Mouse (Mus musculus) forebrain, embryonic 16.5 days (tissue): Measurements from ENCODE around the gene Bms1. TPM values are rescaled to one million over a fixed set of nuclear protein-coding genes. Genes with fewer than 3 reads are reported as not detected.

Source experiments
- ATAC-seq: fragments of 200-750 bp; cut with Nextera tagmentation; 2 replicates; pipeline ENCODE4 v1.8.0; 2017; ENCODE audit warnings: mild to moderate bottlenecking, moderate library complexity
- H3K27ac ChIP-seq: fragments of 300-500 bp; sonication (generic); 2 replicates; pipeline ENCODE4 v1.5.1; 2014; ENCODE audit warnings: low read length, control low read depth
- H3K27me3 ChIP-seq: fragments of 300-500 bp; sonication (generic); replicated peaks from 2 replicates; pipeline ENCODE4 v1.6.1; 2014; ENCODE audit warnings: low read length; ENCODE audit not compliant: control insufficient read depth, insufficient read depth
- H3K36me3 ChIP-seq: fragments of 300-500 bp; sonication (generic); 2 replicates; pipeline ENCODE4 v1.6.1; 2014; ENCODE audit not compliant: control insufficient read depth, insufficient read depth
- H3K4me1 ChIP-seq: fragments of 300-500 bp; sonication (generic); replicated peaks from 2 replicates; pipeline ENCODE4 v1.6.1; 2014; ENCODE audit warnings: low read length; ENCODE audit not compliant: control insufficient read depth, insufficient read depth
- H3K4me2 ChIP-seq: fragments of 300-500 bp; sonication (generic); 2 replicates; pipeline ENCODE4 v1.6.1; 2014; ENCODE audit warnings: mild to moderate bottlenecking, low read length, control low read depth
- H3K4me3 ChIP-seq: fragments of 300-500 bp; sonication (generic); replicated peaks from 2 replicates; pipeline ENCODE4 v1.5.1; 2014; ENCODE audit warnings: mild to moderate bottlenecking, low read length, control low read depth
- H3K9ac ChIP-seq: fragments of 300-500 bp; sonication (generic); replicated peaks from 2 replicates; pipeline ENCODE4 v1.6.1; 2014; ENCODE audit warnings: low read depth, low read length, control low read depth
- H3K9me3 ChIP-seq: fragments of 300-500 bp; sonication (generic); 2 replicates; pipeline ENCODE4 v1.6.1; 2016; ENCODE audit warnings: low read length; ENCODE audit not compliant: control insufficient read depth
- WGBS: fragments of 180-500 bp; shearing (Covaris S2); extraction: QIAGEN DNeasy Blood & Tissue Kit; methylation state at CpG from one replicate; pipeline ENCODE4 v1.1.7; 2014; 5-methylcytosine and 5-hydroxymethylcytosine counted together
- polyA plus RNA-seq: library from polyadenylated mRNA; unstranded; fragments of >200 nt; fragmentation: Nextera tagmentation; extraction: Ambion mirVana; gene quantifications from 2 replicates; pipeline ENCODE4 v1.2.1, GENCODE M21; 2015

Bms1 gene
- 30.5 and 30.6 TPM in 2 replicates for polyA plus RNA-seq

DNA sequence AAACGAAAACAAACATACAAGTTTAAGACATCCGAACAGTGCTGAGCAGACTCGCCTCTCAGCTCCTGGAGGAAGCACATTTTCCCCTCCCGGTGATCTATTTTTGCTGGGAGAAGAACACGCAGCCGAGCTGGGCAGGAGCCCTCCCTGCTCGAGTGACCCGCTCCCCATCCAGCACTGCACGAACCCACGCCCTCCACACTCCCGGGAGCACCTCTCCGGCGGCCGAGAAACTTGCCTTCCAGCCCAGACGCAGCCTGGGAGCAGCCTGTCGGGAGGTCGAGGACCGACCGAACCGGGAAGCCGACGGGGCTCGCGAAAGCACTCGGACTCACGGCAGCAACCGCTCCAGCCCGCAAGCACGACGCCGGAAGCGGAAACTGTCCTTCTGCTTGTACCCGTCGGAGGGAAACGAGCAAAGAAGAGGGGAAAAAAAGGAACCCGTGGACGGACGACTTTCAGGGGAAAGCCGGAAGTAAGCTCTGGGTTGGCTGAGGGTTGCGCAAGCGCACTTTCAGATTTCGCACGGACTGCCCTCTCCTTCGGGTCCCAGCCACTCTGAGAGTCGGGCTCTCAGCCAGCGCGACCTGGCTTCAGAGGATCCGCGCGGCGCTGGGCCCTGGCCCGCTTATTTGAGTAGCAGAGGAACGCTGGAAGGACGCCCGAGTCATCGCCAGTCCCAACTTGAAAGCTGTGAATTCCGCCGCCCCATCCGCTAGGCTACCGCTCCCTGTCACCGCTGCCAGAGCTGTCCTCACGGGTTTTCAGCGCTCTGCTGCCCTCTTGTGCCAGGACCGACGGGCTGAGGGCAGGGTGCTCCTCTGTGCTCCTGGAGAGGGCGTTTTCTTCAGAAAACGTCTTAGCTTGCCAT, at the start of gene Bms1:
Bms1 (minus strand) TSS at position 425 of the 871 bp plus-strand sequence.
- WGBS: under 1% methylated on average over 67 of the region's 67 CpGs
- ATAC-seq: peak; percentile 98
- H3K4me1 ChIP-seq: peaks cover 11% of the 10 kb centered on the region
- no peaks in the 10 kb centered on the region for H3K9me3 ChIP-seq
- H3K36me3 ChIP-seq: peaks cover 18% of the 10 kb centered on the region
- peak within 1 kb of the TSS; percentile 84 for H3K27ac ChIP-seq
- H3K4me2 ChIP-seq: peak within 1 kb of the TSS; percentile 64
- H3K27me3 ChIP-seq: no peaks in the 10 kb centered on the region
- H3K9ac ChIP-seq: peak within 1 kb of the TSS; percentile 72
- peak within 1 kb of the TSS; percentile 81 for H3K4me3 ChIP-seq

DNA sequence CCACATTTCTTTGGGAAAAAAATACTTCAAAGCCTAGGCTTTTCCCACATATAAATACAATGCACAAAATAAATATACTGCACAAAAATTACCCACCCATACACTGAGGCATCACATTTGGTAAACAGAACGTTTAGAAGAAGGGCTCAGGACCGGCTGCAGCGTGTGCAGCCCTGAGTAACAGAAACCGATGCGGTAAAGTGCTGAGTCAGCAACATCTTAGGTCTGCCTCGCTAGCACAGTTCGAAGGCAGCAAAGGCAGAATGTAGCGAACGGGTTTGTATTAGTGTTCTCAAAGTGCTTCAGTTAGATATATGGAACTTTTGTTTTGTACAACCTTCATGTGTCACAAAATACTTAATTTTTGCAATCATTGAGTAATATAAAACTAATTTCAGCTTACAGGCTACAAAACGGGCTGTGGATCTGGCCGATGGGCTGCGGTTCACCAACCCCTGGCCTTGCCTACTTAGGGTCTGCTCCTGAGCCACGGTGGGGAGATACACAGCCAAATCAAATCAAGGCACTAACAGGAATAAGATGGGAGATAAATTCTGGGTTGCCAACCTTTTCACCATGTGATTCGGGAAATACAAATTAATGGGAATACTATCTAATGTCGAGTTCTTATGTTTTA, 42.9 kb upstream of the Bms1 start:
- no peak for ATAC-seq
- 77% methylated on average over 15 of the region's 15 CpGs for WGBS
- no peak overlapping the region for H3K4me2 ChIP-seq
- H3K4me1 ChIP-seq: no peaks in the 10 kb centered on the region
- H3K27ac ChIP-seq: no peak overlapping the region
- no peaks in the 10 kb centered on the region for H3K9me3 ChIP-seq
- H3K36me3 ChIP-seq: peaks cover 18% of the 10 kb centered on the region
- H3K27me3 ChIP-seq: 0 out of 2 replicates have a peak, but pooled peaks cover 4% of the 10 kb centered on the region
- no peak overlapping the region for H3K4me3 ChIP-seq
- no peak overlapping the region for H3K9ac ChIP-seq

DNA sequence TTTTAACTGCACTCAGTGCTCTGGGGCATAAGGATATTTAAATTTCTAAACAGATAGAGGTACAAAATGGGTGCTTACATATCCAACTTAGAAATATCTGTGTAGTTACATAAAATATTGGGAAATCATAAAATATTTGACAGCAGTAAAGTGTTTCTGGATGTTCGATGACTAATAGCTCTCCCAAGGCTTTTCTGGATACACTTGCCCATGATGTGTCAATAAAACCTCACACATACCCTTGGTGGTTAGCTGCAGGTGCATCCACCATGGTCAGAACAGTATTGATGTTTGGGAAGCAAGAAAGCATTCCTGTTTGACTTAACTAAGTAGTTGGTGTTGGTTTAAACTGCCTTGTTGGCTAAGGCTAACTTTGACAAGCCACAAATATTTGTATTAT, 38.5 kb upstream of the Bms1 start:
- Histone ChIP-seq H3K27ac (no peak overlapping the region), H3K4me3 (no peak overlapping the region), H3K9me3 (no peaks in the 10 kb centered on the region), H3K9ac (no peak overlapping the region), H3K27me3 (0 out of 2 replicates have a peak, but pooled peaks cover 2% of the 10 kb centered on the region), H3K4me1 (peaks cover 16% of the 10 kb centered on the region), H3K36me3 (peaks cover 4% of the 10 kb centered on the region; the same call in 1 of the 2 replicates), H3K4me2 (no peak overlapping the region)
- ATAC-seq: no peak
- WGBS: 92% methylated on average over 1 of the region's 1 CpGs

DNA sequence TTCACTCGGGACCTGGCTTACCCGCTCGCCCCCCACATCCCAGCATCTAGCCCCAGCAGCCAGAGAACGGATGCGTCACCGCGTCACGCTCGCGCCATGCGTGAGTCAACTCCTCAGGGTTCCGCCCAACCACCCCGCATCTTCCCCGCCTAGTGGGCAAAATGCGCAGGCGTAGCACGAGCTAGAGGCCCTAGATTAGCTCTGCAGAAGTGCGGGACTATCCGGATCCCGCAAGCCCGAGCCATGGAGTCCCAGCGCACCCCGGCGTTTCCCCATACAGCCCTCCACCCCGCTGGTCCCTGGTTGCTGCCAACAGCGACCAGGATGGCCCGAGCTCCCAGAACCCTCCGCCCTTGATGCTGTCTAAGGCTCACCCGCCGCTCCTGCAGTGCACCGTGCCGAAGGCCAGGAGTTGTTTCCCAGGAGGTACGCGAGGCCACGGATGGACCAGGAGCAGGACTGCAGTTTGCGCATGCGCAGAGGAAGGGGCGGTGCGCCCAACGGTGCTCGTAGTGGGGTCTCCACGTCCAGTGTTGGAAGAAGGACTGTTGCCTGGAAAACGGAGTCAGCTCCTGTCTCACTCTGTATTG, 35.9 kb upstream of the Bms1 start, which contains the start of gene Zfp248:
Zfp248 (minus strand) TSS at position 487 of the 590 bp plus-strand sequence.
- Histone ChIP-seq H3K27ac (peak within 1 kb of the TSS; percentile 94), H3K4me2 (peak within 1 kb of the TSS; percentile 59), H3K9ac (peak within 1 kb of the TSS; percentile 69), H3K4me1 (peaks cover 19% of the 10 kb centered on the region), H3K9me3 (no peaks in the 10 kb centered on the region), H3K27me3 (0 out of 2 replicates have a peak, but pooled peaks cover 2% of the 10 kb centered on the region), H3K36me3 (no peaks in the 10 kb centered on the region), H3K4me3 (peak within 1 kb of the TSS; percentile 54)
- peak; percentile 99 for ATAC-seq
- under 1% methylated on average over 43 of the region's 43 CpGs for WGBS

DNA sequence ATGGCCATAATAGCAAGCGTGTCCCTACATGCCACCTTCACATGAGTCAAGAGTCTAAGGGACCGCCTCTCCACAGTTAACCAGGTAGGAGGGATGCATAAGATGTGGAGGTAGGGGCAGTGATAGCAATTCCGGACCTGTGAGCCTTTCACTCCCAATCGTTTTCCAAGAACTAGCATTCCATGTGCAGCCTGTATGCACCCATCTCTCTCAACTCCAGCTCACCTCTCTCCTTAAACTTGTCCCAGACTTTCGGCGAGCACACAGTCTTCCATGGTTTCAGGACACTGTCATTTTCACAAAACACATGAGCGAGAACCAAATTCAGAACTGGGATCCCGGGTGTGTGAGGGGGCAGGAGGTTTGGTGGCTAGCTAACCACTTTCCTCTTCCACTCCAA, 35.2 kb upstream of the Bms1 start:
- Histone ChIP-seq H3K9ac (peak overlapping the region; percentile 69), H3K9me3 (no peaks in the 10 kb centered on the region), H3K36me3 (no peaks in the 10 kb centered on the region), H3K4me3 (peak overlapping the region; percentile 54), H3K27me3 (0 out of 2 replicates have a peak, but pooled peaks cover 2% of the 10 kb centered on the region), H3K4me1 (peaks cover 19% of the 10 kb centered on the region), H3K27ac (peak overlapping the region; percentile 94), H3K4me2 (peak overlapping the region; percentile 59)
- ATAC-seq: no peak
- WGBS: 39% methylated on average over 8 of the region's 8 CpGs

DNA sequence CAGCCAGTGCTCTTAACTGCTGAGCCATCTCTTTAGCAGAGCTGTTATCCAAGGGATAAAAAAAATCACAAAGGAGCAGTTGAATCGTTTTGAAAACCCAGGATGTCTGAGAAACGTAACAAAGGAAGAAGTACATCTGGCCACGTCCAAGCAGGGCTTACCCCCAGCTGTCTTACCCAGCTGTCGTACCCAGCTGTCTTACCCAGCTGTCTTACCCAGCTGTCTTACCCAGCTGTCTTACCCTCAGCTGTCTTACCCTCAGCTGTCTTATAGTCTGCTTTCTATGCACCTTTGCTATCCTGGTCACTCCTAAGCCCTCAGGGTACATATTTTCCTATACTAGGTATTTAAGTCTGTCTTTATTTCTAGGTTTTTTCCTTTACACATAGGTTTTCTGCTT, 12.2 kb upstream of the Bms1 start:
- H3K9me3 ChIP-seq: no peaks in the 10 kb centered on the region; the same call in 1 of the 2 replicates
- no peak overlapping the region for H3K27ac ChIP-seq
- peaks cover 32% of the 10 kb centered on the region for H3K36me3 ChIP-seq
- H3K4me1 ChIP-seq: no peaks in the 10 kb centered on the region
- H3K27me3 ChIP-seq: no peaks in the 10 kb centered on the region
- H3K9ac ChIP-seq: no peak overlapping the region
- 79% methylated on average over 4 of the region's 4 CpGs for WGBS
- ATAC-seq: no peak
- H3K4me2 ChIP-seq: no peak overlapping the region
- H3K4me3 ChIP-seq: no peak overlapping the region

DNA sequence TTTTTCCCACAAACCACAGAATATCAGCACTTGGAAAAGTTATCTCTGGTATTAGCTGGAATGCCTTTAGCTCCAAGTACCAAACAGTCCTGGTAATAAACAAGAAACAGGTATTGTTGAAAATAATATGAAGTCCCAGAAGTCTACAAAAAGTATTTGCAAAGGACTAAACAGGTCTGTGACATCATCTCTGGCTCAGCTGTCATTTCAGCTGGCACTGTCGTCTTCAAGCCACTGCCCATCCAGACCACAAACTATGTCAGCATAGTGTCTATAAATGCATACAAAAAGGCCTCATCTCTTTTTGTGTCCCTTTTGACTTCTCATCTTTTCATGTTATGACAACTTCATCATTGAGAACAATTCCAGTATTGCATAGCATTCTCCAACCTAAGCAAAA, 7.4 kb upstream of the Bms1 start:
- Histone ChIP-seq H3K4me1 (no peaks in the 10 kb centered on the region), H3K27me3 (no peaks in the 10 kb centered on the region), H3K36me3 (peaks cover 32% of the 10 kb centered on the region), H3K9me3 (no peaks in the 10 kb centered on the region; the same call in 1 of the 2 replicates), H3K9ac (no peak overlapping the region), H3K4me3 (no peak overlapping the region), H3K4me2 (no peak overlapping the region), H3K27ac (no peak overlapping the region)
- WGBS: 93% methylated on average over 1 of the region's 1 CpGs
- no peak for ATAC-seq

DNA sequence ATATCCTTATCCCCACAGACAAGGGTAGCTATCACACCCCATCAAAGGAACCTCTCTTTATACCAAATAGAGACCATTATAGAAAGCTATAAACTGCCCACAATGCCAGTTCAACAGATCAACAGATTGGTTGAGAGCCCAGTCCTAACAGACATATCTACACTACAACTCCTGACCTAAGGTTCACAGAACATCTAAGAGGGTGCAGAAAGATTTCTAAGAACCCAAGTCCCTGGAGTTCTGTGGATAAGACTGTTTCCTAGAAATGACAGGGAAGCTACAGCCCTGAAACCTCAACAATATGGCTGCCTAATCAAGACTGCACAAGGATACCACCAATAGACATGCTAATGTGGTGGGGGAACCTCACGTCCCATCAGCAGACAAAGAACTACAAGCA, 8.8 kb downstream of the Bms1 start:
- Histone ChIP-seq H3K36me3 (peaks cover 36% of the 10 kb centered on the region), H3K27ac (no peak overlapping the region), H3K27me3 (no peaks in the 10 kb centered on the region), H3K4me3 (no peak overlapping the region), H3K9ac (no peak overlapping the region), H3K4me1 (no peaks in the 10 kb centered on the region), H3K4me2 (no peak overlapping the region), H3K9me3 (no peaks in the 10 kb centered on the region)
- 87% methylated on average over 1 of the region's 1 CpGs for WGBS
- no peak for ATAC-seq

DNA sequence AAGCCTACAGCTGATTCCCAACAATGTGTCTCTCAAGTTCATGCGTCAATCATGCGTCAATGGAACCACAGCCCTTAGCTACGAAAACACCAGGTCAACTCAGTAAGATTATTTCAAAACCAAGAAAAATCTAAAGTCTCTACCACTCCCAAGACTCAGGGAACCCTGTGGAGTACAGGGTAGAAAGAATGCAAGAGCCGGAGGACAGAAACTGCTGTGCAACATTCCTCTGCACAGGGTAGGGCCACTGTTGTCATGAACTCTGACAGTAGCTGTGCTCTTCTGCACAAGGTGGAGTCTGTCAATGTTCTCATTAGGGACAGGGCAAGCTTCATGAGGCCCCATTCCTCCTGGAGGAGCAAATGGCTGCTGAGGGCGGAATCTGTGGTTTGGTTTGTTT, 10.8 kb downstream of the Bms1 start:
- no peaks in the 10 kb centered on the region for H3K9me3 ChIP-seq
- no peak overlapping the region for H3K27ac ChIP-seq
- peaks cover 27% of the 10 kb centered on the region for H3K36me3 ChIP-seq
- no peak for ATAC-seq
- H3K4me3 ChIP-seq: no peak overlapping the region
- H3K4me1 ChIP-seq: no peaks in the 10 kb centered on the region
- WGBS: 92% methylated on average over 5 of the region's 5 CpGs
- H3K4me2 ChIP-seq: no peak overlapping the region
- no peaks in the 10 kb centered on the region for H3K27me3 ChIP-seq
- no peak overlapping the region for H3K9ac ChIP-seq
